Mouse (Mus musculus) MEL (cell line): ENCODE measurements around the gene Fhad1.

Experiments used
- BHLHE40 ChIP-seq: IDR thresholded peaks from 2 replicates; pipeline ENCODE4 v1.6.1; 2012; ENCODE audit warnings: low read depth, mild to moderate bottlenecking, inconsistent platforms, low read length, improper control_type of control experiment, borderline replicate concordance
- CHD1 ChIP-seq: IDR thresholded peaks from 2 replicates; pipeline ENCODE4 v1.6.1; 2012; ENCODE audit warnings: low read depth, mild to moderate bottlenecking, inconsistent platforms, low read length, improper control_type of control experiment
- CHD2 ChIP-seq: IDR thresholded peaks from 2 replicates; pipeline ENCODE4 v1.6.1; 2011; ENCODE audit warnings: low read length, improper control_type of control experiment
- CTCF ChIP-seq, 3 experiments: IDR thresholded peaks in 2 of 3; conservative IDR thresholded peaks in 1 of 3; 2 replicates each; pipeline ENCODE4 v1.5.1; 2011 to 2012; ENCODE audit warnings: low read length in 3 of 3, low read depth in 2 of 3, mild to moderate bottlenecking in 2 of 3, improper control_type of control experiment in 1 of 3, inconsistent platforms in 1 of 3, mixed read lengths in 1 of 3, moderate library complexity in 1 of 3; ENCODE audit not compliant: control insufficient read depth in 1 of 3, insufficient read depth in 1 of 3, poor library complexity in 1 of 3, severe bottlenecking in 1 of 3
- ELF1 ChIP-seq: IDR thresholded peaks from 2 replicates; pipeline ENCODE4 v1.6.1; 2014; ENCODE audit warnings: low read depth, mild to moderate bottlenecking, inconsistent platforms, low read length, improper control_type of control experiment, moderate library complexity
- GABPA ChIP-seq: IDR thresholded peaks from 2 replicates; pipeline ENCODE4 v1.6.1; 2012; ENCODE audit warnings: low read depth, mild to moderate bottlenecking, inconsistent platforms, low read length, improper control_type of control experiment, moderate library complexity
- POLR2A ChIP-seq, 2 experiments: IDR thresholded peaks; 2 replicates each; pipeline ENCODE4 v1.6.1; 2011 to 2012; ENCODE audit warnings: low read length in 2 of 2, mild to moderate bottlenecking in 2 of 2, control low read depth in 1 of 2, improper control_type of control experiment in 1 of 2, low read depth in 1 of 2, moderate library complexity in 1 of 2; ENCODE audit not compliant: control insufficient read depth in 1 of 2, insufficient read depth in 1 of 2, poor library complexity in 1 of 2
- SIN3A ChIP-seq: IDR thresholded peaks from 2 replicates; pipeline ENCODE4 v1.6.1; 2012; ENCODE audit warnings: low read length, improper control_type of control experiment, inconsistent platforms
- USF1 ChIP-seq: IDR thresholded peaks from 2 replicates; pipeline ENCODE4 v1.6.1; 2014; ENCODE audit warnings: low read depth, mild to moderate bottlenecking, inconsistent platforms, low read length, improper control_type of control experiment, moderate library complexity
- USF2 ChIP-seq, 2 experiments: IDR thresholded peaks; 2 replicates each; pipeline ENCODE4 v1.6.1; 2011 to 2012; ENCODE audit warnings: improper control_type of control experiment in 2 of 2, low read length in 2 of 2, borderline replicate concordance in 1 of 2, inconsistent platforms in 1 of 2, low read depth in 1 of 2, mild to moderate bottlenecking in 1 of 2; ENCODE audit not compliant: insufficient read depth in 1 of 2

DNA sequence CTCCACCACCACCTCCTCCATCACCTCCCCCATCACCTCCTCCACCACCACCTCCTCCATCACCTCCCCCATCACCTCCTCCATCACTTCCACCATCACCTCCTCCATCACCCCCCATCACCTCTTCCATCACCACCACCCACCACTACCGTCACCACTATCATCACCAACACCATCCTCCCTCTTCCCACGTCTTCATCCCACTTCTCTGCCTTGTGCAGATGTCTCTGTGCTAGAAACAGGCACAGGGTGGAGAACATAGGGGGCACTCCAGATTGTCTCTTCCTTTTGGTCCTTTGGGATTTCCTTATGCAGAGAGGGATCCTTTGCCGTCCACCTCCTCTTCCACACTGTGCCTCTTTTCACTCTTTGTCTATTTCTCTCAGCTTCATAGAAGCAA is 66.1 kb downstream of the Fhad1 start:
- TF ChIP-seq POLR2A (IDR thresholded peaks at IDR 0.05; ENCODE audit: control insufficient read depth in 1 of 2, insufficient read depth in 1 of 2, low read depth in 1 of 2, low read length in 2 of 2, poor library complexity in 1 of 2) (no peak), USF2 (IDR thresholded peaks at IDR 0.05; ENCODE audit: borderline replicate concordance in 1 of 2, insufficient read depth in 1 of 2, low read depth in 1 of 2, low read length in 2 of 2) (no peak), CHD1 (no peak), ELF1 (no peak), USF1 (no peak), CTCF (IDR thresholded peaks at IDR 0.05 in 2 of 3, conservative IDR thresholded peaks at IDR 0.05 in 1 of 3; ENCODE audit: control insufficient read depth in 1 of 3, insufficient read depth in 1 of 3, low read depth in 2 of 3, low read length in 3 of 3, poor library complexity in 1 of 3, severe bottlenecking in 1 of 3) (no peak), GABPA (no peak), BHLHE40 (no peak), SIN3A (no peak), CHD2 (no peak)
